Mouse (Mus musculus): ENCODE measurements at regions not wholly inside any gene's neighbourhood (a gene's known extent, or its start where the extent isn't known, plus 50 kb on each side); places are given as distances from the start of the nearest gene placed in this dataset.

- ATAC-seq = no peak
- Histone ChIP-seq H3K4me3 (ENCODE audit: low read depth, low read length) (no peak overlapping the region), H3K27me3 (replicated peaks; ENCODE audit: control insufficient read depth, insufficient read depth, low read length) (no peaks in the 10 kb centered on the region), H3K36me3 (ENCODE audit: control insufficient read depth, insufficient read depth, low read length) (peaks cover 15% of the 10 kb centered on the region), H3K4me1 (ENCODE audit: control insufficient read depth, insufficient read depth, low read length) (peaks cover 35% of the 10 kb centered on the region), H3K27ac (ENCODE audit: low read depth, low read length) (no peak overlapping the region), H3K9ac (ENCODE audit: low read length) (no peak overlapping the region), H3K9me3 (replicated peaks; ENCODE audit: control insufficient read depth, low read length) (no peaks in the 10 kb centered on the region), H3K4me2 (ENCODE audit: low read length) (no peak overlapping the region)
- DNase-seq (ENCODE audit: low spot score) = no peak
- WGBS = 12% methylated on average over 4 of the region's 4 CpGs
Measured at GRCm38 (mm10) chr10:92079421-92079820, 642.8 kb downstream of the Nedd1 start.

- peaks cover 46% of the 10 kb centered on the region for H3K4me1 ChIP-seq (ENCODE audit: control insufficient read depth, insufficient read depth, low read length)
- H3K4me3 ChIP-seq (ENCODE audit: low read depth, low read length) = no peak overlapping the region
- no peak overlapping the region; the same call in 1 of the 2 replicates for H3K9ac ChIP-seq (ENCODE audit: low read length)
- peaks cover 13% of the 10 kb centered on the region; the same call in 1 of the 2 replicates for H3K36me3 ChIP-seq (ENCODE audit: control insufficient read depth, insufficient read depth, low read length)
- ATAC-seq (no peak), DNase-seq (ENCODE audit: low spot score) (no peak)
- no peaks in the 10 kb centered on the region for H3K9me3 ChIP-seq (replicated peaks; ENCODE audit: control insufficient read depth, low read length)
- H3K27me3 ChIP-seq (replicated peaks; ENCODE audit: control insufficient read depth, insufficient read depth, low read length) = no peaks in the 10 kb centered on the region
- WGBS = 21% methylated on average over 3 of the region's 3 CpGs
- H3K27ac ChIP-seq (ENCODE audit: low read depth, low read length) = no peak overlapping the region
- H3K4me2 ChIP-seq (ENCODE audit: low read length) = no peak overlapping the region
Measured at GRCm38 (mm10) chr10:92077291-92077690, 644.9 kb downstream of the Nedd1 start.

- no peak overlapping the region for H3K4me2 ChIP-seq (ENCODE audit: low read length)
- peaks cover 46% of the 10 kb centered on the region for H3K4me1 ChIP-seq (ENCODE audit: control insufficient read depth, insufficient read depth, low read length)
- ATAC-seq = peak; percentile 21; the same call in 1 of the 2 replicates
Measured at GRCm38 (mm10) chr10:92076754-92077153, 645.5 kb downstream of the Nedd1 start.

GRCm38 (mm10) chr10:92075469-92075868 lies 646.8 kb downstream of the Nedd1 start:
- Histone ChIP-seq H3K9me3 (replicated peaks; ENCODE audit: control insufficient read depth, low read length) (no peaks in the 10 kb centered on the region), H3K36me3 (ENCODE audit: control insufficient read depth, insufficient read depth, low read length) (peaks cover 7% of the 10 kb centered on the region; the same call in 1 of the 2 replicates), H3K4me2 (ENCODE audit: low read length) (0 out of 2 replicates have a peak overlapping the region, but pooled peaks have one; percentile 12), H3K4me3 (ENCODE audit: low read depth, low read length) (no peak overlapping the region), H3K27ac (ENCODE audit: low read depth, low read length) (peak overlapping the region; percentile 71), H3K27me3 (replicated peaks; ENCODE audit: control insufficient read depth, insufficient read depth, low read length) (no peaks in the 10 kb centered on the region), H3K9ac (ENCODE audit: low read length) (no peak overlapping the region), H3K4me1 (ENCODE audit: control insufficient read depth, insufficient read depth, low read length) (peaks cover 44% of the 10 kb centered on the region)
- peak; percentile 40; the same call in 1 of the 2 replicates for ATAC-seq
- WGBS = 4% methylated on average over 8 of the region's 8 CpGs
- peak; percentile 70 for DNase-seq (ENCODE audit: low spot score)

More at GRCm38 (mm10) chr10:92076754-92077153, 645.5 kb downstream of the Nedd1 start:
- Histone ChIP-seq H3K9ac (ENCODE audit: low read length) (no peak overlapping the region; the same call in 1 of the 2 replicates), H3K36me3 (ENCODE audit: control insufficient read depth, insufficient read depth, low read length) (peaks cover 9% of the 10 kb centered on the region; the same call in 1 of the 2 replicates), H3K27me3 (replicated peaks; ENCODE audit: control insufficient read depth, insufficient read depth, low read length) (no peaks in the 10 kb centered on the region), H3K9me3 (replicated peaks; ENCODE audit: control insufficient read depth, low read length) (no peaks in the 10 kb centered on the region), H3K4me3 (ENCODE audit: low read depth, low read length) (no peak overlapping the region), H3K27ac (ENCODE audit: low read depth, low read length) (peak overlapping the region; percentile 68)
- 4% methylated on average over 3 of the region's 3 CpGs for WGBS
- peak; percentile 41 for DNase-seq (ENCODE audit: low spot score)

- no peak overlapping the region for H3K4me3 ChIP-seq (ENCODE audit: low read depth, low read length)
- 49% methylated on average over 11 of the region's 11 CpGs for WGBS
- peak overlapping the region; percentile 71 for H3K27ac ChIP-seq (ENCODE audit: low read depth, low read length)
- no peaks in the 10 kb centered on the region for H3K9me3 ChIP-seq (replicated peaks; ENCODE audit: control insufficient read depth, low read length)
- ATAC-seq = no peak
- peaks cover 7% of the 10 kb centered on the region; the same call in 1 of the 2 replicates for H3K36me3 ChIP-seq (ENCODE audit: control insufficient read depth, insufficient read depth, low read length)
- no peak overlapping the region for H3K4me2 ChIP-seq (ENCODE audit: low read length)
- peaks cover 41% of the 10 kb centered on the region for H3K4me1 ChIP-seq (ENCODE audit: control insufficient read depth, insufficient read depth, low read length)
- peak; percentile 48 for DNase-seq (ENCODE audit: low spot score)
- H3K9ac ChIP-seq (ENCODE audit: low read length) = no peak overlapping the region
- no peaks in the 10 kb centered on the region for H3K27me3 ChIP-seq (replicated peaks; ENCODE audit: control insufficient read depth, insufficient read depth, low read length)
Measured at GRCm38 (mm10) chr10:92074698-92075394, 647.4 kb downstream of the Nedd1 start.

GRCm38 (mm10) chr10:92073873-92074390 lies 648.3 kb downstream of the Nedd1 start:
- WGBS = 23% methylated on average over 5 of the region's 5 CpGs
- DNase-seq (ENCODE audit: low spot score) = no peak
- H3K36me3 ChIP-seq (ENCODE audit: control insufficient read depth, insufficient read depth, low read length) = peaks cover 3% of the 10 kb centered on the region; the same call in 1 of the 2 replicates
- no peak overlapping the region for H3K4me3 ChIP-seq (ENCODE audit: low read depth, low read length)
- H3K9ac ChIP-seq (ENCODE audit: low read length) = no peak overlapping the region
- ATAC-seq = 0 out of 2 replicates have a peak, but pooled peaks have one; percentile 24
- H3K9me3 ChIP-seq (replicated peaks; ENCODE audit: control insufficient read depth, low read length) = no peaks in the 10 kb centered on the region
- peaks cover 39% of the 10 kb centered on the region for H3K4me1 ChIP-seq (ENCODE audit: control insufficient read depth, insufficient read depth, low read length)
- H3K27me3 ChIP-seq (replicated peaks; ENCODE audit: control insufficient read depth, insufficient read depth, low read length) = no peaks in the 10 kb centered on the region
- H3K4me2 ChIP-seq (ENCODE audit: low read length) = no peak overlapping the region
- peak overlapping the region; percentile 45; the same call in 1 of the 2 replicates for H3K27ac ChIP-seq (ENCODE audit: low read depth, low read length)

- DNase-seq (ENCODE audit: low spot score) = no peak
- no peak overlapping the region for H3K4me3 ChIP-seq (ENCODE audit: low read depth, low read length)
- no peaks in the 10 kb centered on the region for H3K36me3 ChIP-seq (ENCODE audit: control insufficient read depth, insufficient read depth, low read length)
- no peak overlapping the region for H3K4me2 ChIP-seq (ENCODE audit: low read length)
- H3K4me1 ChIP-seq (ENCODE audit: control insufficient read depth, insufficient read depth, low read length) = no peaks in the 10 kb centered on the region; the same call in 1 of the 2 replicates
- H3K9me3 ChIP-seq (replicated peaks; ENCODE audit: control insufficient read depth, low read length) = no peaks in the 10 kb centered on the region
- H3K27me3 ChIP-seq (replicated peaks; ENCODE audit: control insufficient read depth, insufficient read depth, low read length) = no peaks in the 10 kb centered on the region
- no peak for ATAC-seq
- no peak overlapping the region for H3K27ac ChIP-seq (ENCODE audit: low read depth, low read length)
- H3K9ac ChIP-seq (ENCODE audit: low read length) = no peak overlapping the region
Measured at GRCm38 (mm10) chr10:92044783-92045182, 677.4 kb downstream of the Nedd1 start.

- WGBS = 8% methylated on average over 3 of the region's 3 CpGs
- Histone ChIP-seq H3K27me3 (replicated peaks; ENCODE audit: control insufficient read depth, insufficient read depth, low read length) (no peaks in the 10 kb centered on the region), H3K36me3 (ENCODE audit: control insufficient read depth, insufficient read depth, low read length) (no peaks in the 10 kb centered on the region), H3K4me3 (ENCODE audit: low read depth, low read length) (no peak overlapping the region), H3K4me1 (ENCODE audit: control insufficient read depth, insufficient read depth, low read length) (no peaks in the 10 kb centered on the region), H3K9me3 (replicated peaks; ENCODE audit: control insufficient read depth, low read length) (no peaks in the 10 kb centered on the region), H3K9ac (ENCODE audit: low read length) (no peak overlapping the region), H3K27ac (ENCODE audit: low read depth, low read length) (peak overlapping the region; percentile 63; the same call in 1 of the 2 replicates), H3K4me2 (ENCODE audit: low read length) (no peak overlapping the region)
- peak; percentile 94 for ATAC-seq
- DNase-seq (ENCODE audit: low spot score) = peak; percentile 87
Measured at GRCm38 (mm10) chr10:92036176-92036575, 686.0 kb downstream of the Nedd1 start.

GRCm38 (mm10) chr10:92030221-92030620 lies 692.0 kb downstream of the Nedd1 start:
- no peak for DNase-seq (ENCODE audit: low spot score)
- Histone ChIP-seq H3K4me3 (ENCODE audit: low read depth, low read length) (no peak overlapping the region), H3K4me2 (ENCODE audit: low read length) (no peak overlapping the region), H3K36me3 (ENCODE audit: control insufficient read depth, insufficient read depth, low read length) (no peaks in the 10 kb centered on the region), H3K27ac (ENCODE audit: low read depth, low read length) (no peak overlapping the region), H3K9me3 (replicated peaks; ENCODE audit: control insufficient read depth, low read length) (no peaks in the 10 kb centered on the region), H3K9ac (ENCODE audit: low read length) (no peak overlapping the region), H3K4me1 (ENCODE audit: control insufficient read depth, insufficient read depth, low read length) (no peaks in the 10 kb centered on the region), H3K27me3 (replicated peaks; ENCODE audit: control insufficient read depth, insufficient read depth, low read length) (no peaks in the 10 kb centered on the region)
- WGBS = 68% methylated on average over 4 of the region's 4 CpGs
- no peak for ATAC-seq
